Mouse (Mus musculus) MEL (cell line): ENCODE results near the gene Rbm48. TPM values are rescaled to one million over a fixed set of nuclear protein-coding genes. Genes with fewer than 3 reads are reported as not detected.

ENCODE experiments used
- DNase-seq: peaks from one replicate; pipeline ENCODE4 v3.0.0; 2011; ENCODE audit warnings: low read depth, low spot score
- H3K27ac ChIP-seq: 2 replicates; pipeline ENCODE4 v1.5.1; 2012; ENCODE audit warnings: low read depth, mild to moderate bottlenecking, control low read depth, low read length, moderate library complexity; ENCODE audit not compliant: control insufficient read depth
- H3K27me3 ChIP-seq, 2 experiments: fragments of 150-350 bp in 1 of 2; sonication (generic) in 1 of 2; 2 replicates each; pipeline ENCODE4 v1.6.1; 2012; ENCODE audit warnings: low read length in 2 of 2, mild to moderate bottlenecking in 2 of 2, improper control_type of control experiment in 1 of 2, moderate library complexity in 1 of 2; ENCODE audit not compliant: insufficient read depth in 2 of 2, control insufficient read depth in 1 of 2
- H3K36me3 ChIP-seq, 2 experiments: 2 replicates each; pipeline ENCODE4 v1.6.1; 2012 to 2014; ENCODE audit warnings: low read length in 2 of 2, improper control_type of control experiment in 1 of 2, inconsistent platforms in 1 of 2, mild to moderate bottlenecking in 1 of 2; ENCODE audit not compliant: insufficient read depth in 2 of 2, control insufficient read depth in 1 of 2
- H3K4me1 ChIP-seq, 2 experiments: fragments of 150-350 bp in 1 of 2; sonication (generic) in 1 of 2; 2 replicates each; pipeline ENCODE4 v1.6.1; 2012; ENCODE audit warnings: low read length in 2 of 2, improper control_type of control experiment in 1 of 2, mild to moderate bottlenecking in 1 of 2; ENCODE audit not compliant: insufficient read depth in 2 of 2, control insufficient read depth in 1 of 2
- H3K4me3 ChIP-seq, 2 experiments: fragments of 150-350 bp in 1 of 2; sonication (generic) in 1 of 2; 2 replicates each; pipeline ENCODE4 v1.5.1; 2012; ENCODE audit warnings: low read depth in 2 of 2, low read length in 2 of 2, mild to moderate bottlenecking in 2 of 2, moderate library complexity in 2 of 2, control low read depth in 1 of 2, improper control_type of control experiment in 1 of 2; ENCODE audit not compliant: control insufficient read depth in 1 of 2, insufficient read depth in 1 of 2
- H3K79me2 ChIP-seq: 2 replicates; pipeline ENCODE4 v1.6.1; 2012; ENCODE audit warnings: mild to moderate bottlenecking, low read length, moderate library complexity; ENCODE audit not compliant: control insufficient read depth, poor library complexity, insufficient read depth
- H3K9ac ChIP-seq: 2 replicates; pipeline ENCODE4 v1.6.1; 2012; ENCODE audit warnings: low read depth, mild to moderate bottlenecking, control low read depth, low read length, moderate library complexity; ENCODE audit not compliant: control insufficient read depth, poor library complexity, severe bottlenecking
- H3K9me3 ChIP-seq: fragments of 150-350 bp; sonication (generic); replicated peaks from 2 replicates; pipeline ENCODE4 v1.6.1; 2012; ENCODE audit warnings: mild to moderate bottlenecking, low read length, improper control_type of control experiment, moderate library complexity; ENCODE audit not compliant: insufficient read depth
- CHD1 ChIP-seq: IDR thresholded peaks from 2 replicates; pipeline ENCODE4 v1.6.1; 2012; ENCODE audit warnings: low read depth, mild to moderate bottlenecking, inconsistent platforms, low read length, improper control_type of control experiment
- CHD2 ChIP-seq: IDR thresholded peaks from 2 replicates; pipeline ENCODE4 v1.6.1; 2011; ENCODE audit warnings: low read length, improper control_type of control experiment
- CTCF ChIP-seq, 3 experiments: IDR thresholded peaks in 2 of 3; conservative IDR thresholded peaks in 1 of 3; 2 replicates each; pipeline ENCODE4 v1.5.1; 2011 to 2012; ENCODE audit warnings: low read length in 3 of 3, low read depth in 2 of 3, mild to moderate bottlenecking in 2 of 3, improper control_type of control experiment in 1 of 3, inconsistent platforms in 1 of 3, mixed read lengths in 1 of 3, moderate library complexity in 1 of 3; ENCODE audit not compliant: control insufficient read depth in 1 of 3, insufficient read depth in 1 of 3, poor library complexity in 1 of 3, severe bottlenecking in 1 of 3
- E2F4 ChIP-seq: IDR thresholded peaks from 2 replicates; pipeline ENCODE4 v1.6.1; 2011; ENCODE audit warnings: low read depth, low read length, improper control_type of control experiment, borderline replicate concordance
- EP300 ChIP-seq, 2 experiments: IDR thresholded peaks; 2 replicates each; pipeline ENCODE4 v1.6.1; 2011; ENCODE audit warnings: improper control_type of control experiment in 2 of 2, low read length in 2 of 2, low read depth in 1 of 2, mild to moderate bottlenecking in 1 of 2
- ETS1 ChIP-seq: IDR thresholded peaks from 2 replicates; pipeline ENCODE4 v1.6.1; 2012; ENCODE audit warnings: low read depth, mild to moderate bottlenecking, inconsistent platforms, low read length, improper control_type of control experiment, moderate library complexity
- GABPA ChIP-seq: IDR thresholded peaks from 2 replicates; pipeline ENCODE4 v1.6.1; 2012; ENCODE audit warnings: low read depth, mild to moderate bottlenecking, inconsistent platforms, low read length, improper control_type of control experiment, moderate library complexity
- GATA1 ChIP-seq: IDR thresholded peaks from 2 replicates; pipeline ENCODE4 v1.6.1; 2011; ENCODE audit warnings: low read depth, low read length, improper control_type of control experiment
- HCFC1 ChIP-seq: IDR thresholded peaks from 2 replicates; pipeline ENCODE4 v1.6.1; 2012; ENCODE audit warnings: low read depth, mild to moderate bottlenecking, inconsistent platforms, low read length, improper control_type of control experiment, moderate library complexity
- JUND ChIP-seq: IDR thresholded peaks from 2 replicates; pipeline ENCODE4 v1.6.1; 2011; ENCODE audit warnings: low read depth, mild to moderate bottlenecking, improper control_type of control experiment, low read length
- KAT2A ChIP-seq: conservative IDR thresholded peaks from 2 replicates; pipeline ENCODE4 v1.6.1; 2012; ENCODE audit warnings: low read depth, low read length, improper control_type of control experiment, inconsistent platforms
- MAFK ChIP-seq: IDR thresholded peaks from 2 replicates; pipeline ENCODE4 v1.6.1; 2011; ENCODE audit warnings: low read depth, mild to moderate bottlenecking, low read length, improper control_type of control experiment, borderline replicate concordance
- MAX ChIP-seq: IDR thresholded peaks from 2 replicates; pipeline ENCODE4 v1.6.1; 2011; ENCODE audit warnings: low read length, improper control_type of control experiment
- MAZ ChIP-seq: IDR thresholded peaks from 2 replicates; pipeline ENCODE4 v1.6.1; 2012; ENCODE audit warnings: low read depth, mild to moderate bottlenecking, inconsistent platforms, low read length, improper control_type of control experiment
- MEF2A ChIP-seq: IDR thresholded peaks from 2 replicates; pipeline ENCODE4 v1.6.1; 2014; ENCODE audit warnings: low read depth, mild to moderate bottlenecking, inconsistent platforms, low read length, improper control_type of control experiment; ENCODE audit not compliant: poor library complexity, insufficient replicate concordance, severe bottlenecking; ENCODE audit errors: extremely low read depth
- MXI1 ChIP-seq: IDR thresholded peaks from 2 replicates; pipeline ENCODE4 v1.6.1; 2011; ENCODE audit warnings: mild to moderate bottlenecking, low read depth, low read length, improper control_type of control experiment
- MYB ChIP-seq: IDR thresholded peaks from 2 replicates; pipeline ENCODE4 v1.6.1; 2011; ENCODE audit warnings: mild to moderate bottlenecking, low read depth, low read length, improper control_type of control experiment
- MYC ChIP-seq: IDR thresholded peaks from 2 replicates; pipeline ENCODE4 v1.6.1; 2011; ENCODE audit warnings: low read depth, mild to moderate bottlenecking, low read length, improper control_type of control experiment, moderate library complexity
- NELFE ChIP-seq: IDR thresholded peaks from 2 replicates; pipeline ENCODE4 v1.6.1; 2011; ENCODE audit warnings: low read depth, low read length, improper control_type of control experiment
- NRF1 ChIP-seq: IDR thresholded peaks from 2 replicates; pipeline ENCODE4 v1.6.1; 2014; ENCODE audit warnings: low read depth, mild to moderate bottlenecking, inconsistent platforms, low read length, improper control_type of control experiment, moderate library complexity; ENCODE audit not compliant: poor library complexity, insufficient read depth, severe bottlenecking
- POLR2A ChIP-seq, 2 experiments: IDR thresholded peaks; 2 replicates each; pipeline ENCODE4 v1.6.1; 2011 to 2012; ENCODE audit warnings: low read length in 2 of 2, mild to moderate bottlenecking in 2 of 2, control low read depth in 1 of 2, improper control_type of control experiment in 1 of 2, low read depth in 1 of 2, moderate library complexity in 1 of 2; ENCODE audit not compliant: control insufficient read depth in 1 of 2, insufficient read depth in 1 of 2, poor library complexity in 1 of 2
- POLR2AphosphoS2 ChIP-seq: IDR thresholded peaks from 2 replicates; pipeline ENCODE4 v1.6.1; 2011; ENCODE audit warnings: low read length, improper control_type of control experiment
- POLR2AphosphoS5 ChIP-seq: IDR thresholded peaks from 2 replicates; pipeline ENCODE4 v1.6.1; 2012; ENCODE audit warnings: low read depth, borderline replicate concordance, mild to moderate bottlenecking, inconsistent platforms, low read length, moderate library complexity, mixed read lengths
- RAD21 ChIP-seq: IDR thresholded peaks from 2 replicates; pipeline ENCODE4 v1.6.1; 2011; ENCODE audit warnings: mild to moderate bottlenecking, low read depth, low read length, improper control_type of control experiment
- RCOR1 ChIP-seq: IDR thresholded peaks from 2 replicates; pipeline ENCODE4 v1.6.1; 2012; ENCODE audit warnings: low read depth, mild to moderate bottlenecking, inconsistent platforms, low read length, improper control_type of control experiment
- SIN3A ChIP-seq: IDR thresholded peaks from 2 replicates; pipeline ENCODE4 v1.6.1; 2012; ENCODE audit warnings: low read length, improper control_type of control experiment, inconsistent platforms
- TAL1 ChIP-seq: IDR thresholded peaks from 2 replicates; pipeline ENCODE4 v1.6.1; 2012; ENCODE audit warnings: mild to moderate bottlenecking, inconsistent platforms, low read length, moderate library complexity, mixed read lengths
- TBP ChIP-seq: IDR thresholded peaks from 2 replicates; pipeline ENCODE4 v1.8.0; 2011; ENCODE audit warnings: low read depth, low read length, improper control_type of control experiment
- TCF12 ChIP-seq: IDR thresholded peaks from 2 replicates; pipeline ENCODE4 v1.6.1; 2014; ENCODE audit warnings: low read depth, mild to moderate bottlenecking, inconsistent platforms, low read length, improper control_type of control experiment, moderate library complexity
- UBTF ChIP-seq: IDR thresholded peaks from 2 replicates; pipeline ENCODE4 v1.6.1; 2012; ENCODE audit warnings: low read depth, mild to moderate bottlenecking, inconsistent platforms, low read length, improper control_type of control experiment, moderate library complexity, borderline replicate concordance; ENCODE audit not compliant: insufficient read depth
- USF1 ChIP-seq: IDR thresholded peaks from 2 replicates; pipeline ENCODE4 v1.6.1; 2014; ENCODE audit warnings: low read depth, mild to moderate bottlenecking, inconsistent platforms, low read length, improper control_type of control experiment, moderate library complexity
- USF2 ChIP-seq, 2 experiments: IDR thresholded peaks; 2 replicates each; pipeline ENCODE4 v1.6.1; 2011 to 2012; ENCODE audit warnings: improper control_type of control experiment in 2 of 2, low read length in 2 of 2, borderline replicate concordance in 1 of 2, inconsistent platforms in 1 of 2, low read depth in 1 of 2, mild to moderate bottlenecking in 1 of 2; ENCODE audit not compliant: insufficient read depth in 1 of 2
- ZC3H11A ChIP-seq: IDR thresholded peaks from 2 replicates; pipeline ENCODE4 v1.6.1; 2012; ENCODE audit warnings: low read depth, mild to moderate bottlenecking, inconsistent platforms, low read length, improper control_type of control experiment
- ZKSCAN1 ChIP-seq: IDR thresholded peaks from 2 replicates; pipeline ENCODE4 v1.6.1; 2012; ENCODE audit warnings: low read depth, mild to moderate bottlenecking, inconsistent platforms, low read length, improper control_type of control experiment, moderate library complexity
- ZMIZ1 ChIP-seq: IDR thresholded peaks from 2 replicates; pipeline ENCODE4 v1.6.1; 2012; ENCODE audit warnings: low read depth, mild to moderate bottlenecking, inconsistent platforms, low read length, improper control_type of control experiment, moderate library complexity
- polyA plus RNA-seq, 2 experiments: library from polyadenylated mRNA; stranded (reverse) in 1 of 2; unstranded in 1 of 2; fragments of >175 nt in 1 of 2; fragments of >200 nt in 1 of 2; gene quantifications; 2 replicates each; pipeline versions ENCODE4 v1.2.1 to v1.2.4; 2012; ENCODE audit warnings: low replicate concordance in 2 of 2, low read depth in 1 of 2; ENCODE audit not compliant: insufficient read length in 2 of 2, insufficient read depth in 1 of 2, missing spikeins in 1 of 2
- total RNA-seq: library from RNA; depleted of rRNA; stranded (reverse); fragments of 300-350 nt; gene quantifications from 2 replicates; pipeline ENCODE4 v1.2.3, GENCODE M21; 2012

Rbm48 gene
- total and polyA plus RNA-seq, 3 experiments: 12.0 to 12.9 TPM; not detected in 1

- Histone ChIP-seq H3K9ac (peak within 1 kb of the TSS; percentile 96), H3K9me3 (no peaks in the 10 kb centered on the region), H3K27ac (peak within 1 kb of the TSS; percentile 79), H3K36me3 (peaks cover 11 to 33% of the 10 kb centered on the region in 2 experiments), H3K4me3 (peak within 1 kb of the TSS; percentile 84 to 88), H3K79me2 (peaks cover 45% of the 10 kb centered on the region), H3K4me1 (peaks cover 16 to 24% of the 10 kb centered on the region in 2 experiments), H3K27me3 (no peaks in the 10 kb centered on the region)
- peak; percentile 97 for DNase-seq
- TF ChIP-seq TAL1 (no peak), ZC3H11A (no peak), USF2 (IDR thresholded peaks at IDR 0.05; ENCODE audit: borderline replicate concordance in 1 of 2, insufficient read depth in 1 of 2, low read depth in 1 of 2, low read length in 2 of 2) (no peak), POLR2A (IDR thresholded peaks at IDR 0.05; ENCODE audit: control insufficient read depth in 1 of 2, insufficient read depth in 1 of 2, low read depth in 1 of 2, low read length in 2 of 2, poor library complexity in 1 of 2) (peak; percentile 94 to 96), MXI1 (peak; percentile 73), EP300 (IDR thresholded peaks at IDR 0.05; ENCODE audit: low read depth in 1 of 2, low read length in 2 of 2) (peak in 1 of 2 experiments; percentile 32; a peak in 1 of 4 replicates), MAFK (no peak), SIN3A (peak; percentile 17), JUND (no peak), UBTF (peak; percentile 92; the same call in 1 of the 2 replicates), MYC (no peak), POLR2AphosphoS2 (peak; percentile 75), ETS1 (0 out of 2 replicates have a peak, but pooled peaks have one; percentile 13), RCOR1 (no peak), CHD2 (no peak), TBP (peak; percentile 91), ZMIZ1 (0 out of 2 replicates have a peak, but pooled peaks have one; percentile 35), TCF12 (peak; percentile 78), POLR2AphosphoS5 (no peak), NRF1 (peak; percentile 73), GATA1 (no peak; the same call in 1 of the 2 replicates), E2F4 (no peak), MYB (no peak), CHD1 (peak; percentile 96), USF1 (no peak), HCFC1 (peak; percentile 87), KAT2A (no peak), MEF2A (no peak), GABPA (peak; percentile 60; the same call in 1 of the 2 replicates), CTCF (IDR thresholded peaks at IDR 0.05 in 2 of 3, conservative IDR thresholded peaks at IDR 0.05 in 1 of 3; ENCODE audit: control insufficient read depth in 1 of 3, insufficient read depth in 1 of 3, low read depth in 2 of 3, low read length in 3 of 3, poor library complexity in 1 of 3, severe bottlenecking in 1 of 3) (peak; percentile 90 to 99 (median 94)), MAZ (no peak), RAD21 (no peak), NELFE (peak; percentile 94), ZKSCAN1 (no peak), MAX (no peak; the same call in 1 of the 2 replicates)
Observed at GRCm38 (mm10) chr5:3543629-3544479, 52.5 kb downstream of the Rbm48 start, which contains the start of gene Fam133b. Gene Fam133b (plus strand): TSS chr5:3543833.
